Mouse (Mus musculus) hindbrain, embryonic 14.5 days (tissue): ENCODE measurements at regions not wholly inside any gene's neighbourhood (a gene's known extent, or its start where the extent isn't known, plus 50 kb on each side); places are given as distances from the start of the nearest gene placed in this dataset.

Experiments used
- ATAC-seq: fragments of 200-750 bp; cut with Nextera tagmentation; 2 replicates; pipeline ENCODE4 v1.8.0; 2017; ENCODE audit warnings: moderate number of reproducible peaks, mild to moderate bottlenecking, moderate TSS enrichment, moderate library complexity; ENCODE audit not compliant: low FRiP score
- DNase-seq: peaks from one replicate; pipeline ENCODE4 v3.0.0-alpha.2; 2015; ENCODE audit warnings: low spot score
- H3K27ac ChIP-seq: fragments of 300-500 bp; sonication (generic); 2 replicates; pipeline ENCODE4 v1.5.1; 2014; ENCODE audit warnings: mild to moderate bottlenecking, moderate library complexity
- H3K27me3 ChIP-seq: fragments of 300-500 bp; sonication (generic); 2 replicates; pipeline ENCODE4 v1.6.1; 2014; ENCODE audit warnings: mild to moderate bottlenecking, low read length, mixed read lengths; ENCODE audit not compliant: control insufficient read depth, insufficient read depth
- H3K36me3 ChIP-seq: fragments of 300-500 bp; sonication (generic); replicated peaks from 2 replicates; pipeline ENCODE4 v1.6.1; 2014; ENCODE audit not compliant: control insufficient read depth, insufficient read depth
- H3K4me1 ChIP-seq: fragments of 300-500 bp; sonication (generic); replicated peaks from 2 replicates; pipeline ENCODE4 v1.6.1; 2014; ENCODE audit warnings: antibody characterized with exemption, low read length, mixed read lengths; ENCODE audit not compliant: control insufficient read depth, insufficient read depth
- H3K4me2 ChIP-seq: fragments of 300-500 bp; sonication (generic); replicated peaks from 2 replicates; pipeline ENCODE4 v1.6.1; 2014; ENCODE audit warnings: mild to moderate bottlenecking, moderate library complexity
- H3K4me3 ChIP-seq: fragments of 300-500 bp; sonication (generic); replicated peaks from 2 replicates; pipeline ENCODE4 v1.5.1; 2014; ENCODE audit warnings: mild to moderate bottlenecking, low read length
- H3K9ac ChIP-seq: fragments of 300-500 bp; sonication (generic); 2 replicates; pipeline ENCODE4 v1.6.1; 2014
- H3K9me3 ChIP-seq: fragments of 300-500 bp; sonication (generic); 2 replicates; pipeline ENCODE4 v1.6.1; 2016; ENCODE audit warnings: low read length; ENCODE audit not compliant: control insufficient read depth
- WGBS: fragments of 180-500 bp; shearing (Covaris S2); extraction: QIAGEN DNeasy Blood & Tissue Kit; methylation state at CpG from one replicate; pipeline ENCODE4 v1.1.7; 2014; 5-methylcytosine and 5-hydroxymethylcytosine counted together

GRCm38 (mm10) chr8:12205909-12206308, 72.7 kb upstream of the A230072I06Rik start:
- Histone ChIP-seq H3K4me2 (no peak overlapping the region), H3K27me3 (peaks cover 8% of the 10 kb centered on the region; the same call in 1 of the 2 replicates)
- ATAC-seq, result no peak

GRCm38 (mm10) chr8:12207412-12207811, 71.2 kb upstream of the A230072I06Rik start:
- H3K4me1 ChIP-seq, result no peaks in the 10 kb centered on the region
- H3K27me3 ChIP-seq, result peaks cover 11% of the 10 kb centered on the region
- no peak; the same call in 1 of the 2 replicates for ATAC-seq
- H3K9ac ChIP-seq, result no peak overlapping the region
- no peaks in the 10 kb centered on the region for H3K36me3 ChIP-seq
- WGBS, result 61% methylated on average over 3 of the region's 3 CpGs
- no peaks in the 10 kb centered on the region for H3K9me3 ChIP-seq
- no peak overlapping the region for H3K4me3 ChIP-seq
- DNase-seq, result no peak
- no peak overlapping the region for H3K27ac ChIP-seq
- no peak overlapping the region for H3K4me2 ChIP-seq

More at GRCm38 (mm10) chr8:12205909-12206308, 72.7 kb upstream of the A230072I06Rik start:
- Histone ChIP-seq H3K4me1 (no peaks in the 10 kb centered on the region), H3K9me3 (no peaks in the 10 kb centered on the region), H3K36me3 (no peaks in the 10 kb centered on the region), H3K27ac (no peak overlapping the region), H3K4me3 (no peak overlapping the region), H3K9ac (no peak overlapping the region)
- WGBS, result 89% methylated on average over 1 of the region's 1 CpGs
- no peak for DNase-seq

GRCm38 (mm10) chr8:12213774-12214173, 64.8 kb upstream of the A230072I06Rik start:
- no peak overlapping the region for H3K9ac ChIP-seq
- no peaks in the 10 kb centered on the region for H3K36me3 ChIP-seq
- DNase-seq (no peak), ATAC-seq (no peak)
- peaks cover 9% of the 10 kb centered on the region; the same call in 1 of the 2 replicates for H3K4me1 ChIP-seq
- H3K27me3 ChIP-seq, result peaks cover 37% of the 10 kb centered on the region
- no peak overlapping the region for H3K27ac ChIP-seq
- H3K4me2 ChIP-seq, result no peak overlapping the region
- H3K9me3 ChIP-seq, result no peaks in the 10 kb centered on the region
- 68% methylated on average over 7 of the region's 7 CpGs for WGBS
- H3K4me3 ChIP-seq, result no peak overlapping the region

GRCm38 (mm10) chr8:12214205-12215019, 64.2 kb upstream of the A230072I06Rik start:
- H3K4me1 ChIP-seq, result peaks cover 9% of the 10 kb centered on the region; the same call in 1 of the 2 replicates
- H3K9me3 ChIP-seq, result no peaks in the 10 kb centered on the region
- ATAC-seq (no peak), DNase-seq (no peak)
- H3K36me3 ChIP-seq, result no peaks in the 10 kb centered on the region
- peaks cover 34% of the 10 kb centered on the region for H3K27me3 ChIP-seq
- 33% methylated on average over 24 of the region's 24 CpGs for WGBS
- no peak overlapping the region for H3K9ac ChIP-seq
- H3K4me3 ChIP-seq, result no peak overlapping the region
- H3K27ac ChIP-seq, result no peak overlapping the region
- peak overlapping the region; percentile 23; the same call in 1 of the 2 replicates for H3K4me2 ChIP-seq

DNA sequence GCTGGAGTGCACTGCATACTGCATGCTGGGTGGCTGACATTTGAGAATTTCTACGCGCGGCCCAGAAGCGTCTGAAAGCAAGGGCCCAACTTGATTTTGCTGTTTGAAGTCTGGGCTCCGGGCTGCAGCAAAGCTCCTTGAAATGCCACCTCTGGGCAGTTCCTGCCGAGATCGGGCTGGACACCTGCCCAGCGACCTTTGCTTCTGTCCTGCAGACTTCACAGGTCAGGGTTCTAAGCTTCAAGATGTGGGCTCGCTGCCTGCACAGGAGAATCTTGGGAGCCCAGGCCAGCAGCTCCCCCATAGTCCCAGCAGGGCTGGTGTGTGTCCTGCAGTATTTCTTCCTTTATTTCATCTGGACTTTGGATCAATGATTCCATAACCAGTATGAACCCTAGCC, 57.1 kb upstream of the A230072I06Rik start:
- Histone ChIP-seq H3K36me3 (no peaks in the 10 kb centered on the region), H3K27ac (no peak overlapping the region), H3K4me2 (no peak overlapping the region), H3K9me3 (no peaks in the 10 kb centered on the region), H3K4me3 (no peak overlapping the region), H3K27me3 (no peaks in the 10 kb centered on the region), H3K9ac (no peak overlapping the region), H3K4me1 (no peaks in the 10 kb centered on the region)
- ATAC-seq (no peak), DNase-seq (no peak)
- 80% methylated on average over 9 of the region's 9 CpGs for WGBS

- Histone ChIP-seq H3K4me3 (no peak overlapping the region), H3K9me3 (no peaks in the 10 kb centered on the region), H3K9ac (no peak overlapping the region), H3K27ac (no peak overlapping the region), H3K27me3 (no peaks in the 10 kb centered on the region), H3K36me3 (no peaks in the 10 kb centered on the region), H3K4me1 (no peaks in the 10 kb centered on the region), H3K4me2 (no peak overlapping the region)
- no peak for DNase-seq
- ATAC-seq, result no peak
- WGBS, result 93% methylated on average over 1 of the region's 1 CpGs
Measured at GRCm38 (mm10) chr8:12223376-12223775, 55.2 kb upstream of the A230072I06Rik start.
